Mouse (Mus musculus): ENCODE results near the gene Timm22.

Timm22 gene

GRCm38 (mm10) chr11:76388711-76389110, 18.0 kb upstream of the Timm22 start:
- DNase-seq (ENCODE audit: low read depth, low spot score): no peak

DNA sequence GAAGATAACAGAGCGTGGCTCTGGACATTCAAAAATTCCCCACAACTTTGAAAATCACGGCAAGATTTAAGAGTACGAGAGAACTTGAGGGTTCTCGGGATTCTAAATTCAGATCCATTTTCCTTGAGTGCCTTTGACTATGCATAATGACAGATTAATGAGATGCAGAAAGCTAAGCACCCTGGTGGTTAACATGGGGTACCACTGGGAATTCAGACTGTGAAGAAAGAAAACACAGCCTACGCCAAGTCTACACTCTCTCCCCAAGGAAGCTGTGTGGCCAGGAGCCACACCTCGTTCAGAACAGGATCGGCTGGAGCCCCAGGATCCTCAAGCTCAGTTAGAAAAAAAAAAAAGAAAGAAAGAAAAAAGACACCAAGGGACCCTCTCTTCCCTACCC, 14.2 kb upstream of the Timm22 start:
- no peak for DNase-seq (ENCODE audit: low read depth, low spot score)

DNA sequence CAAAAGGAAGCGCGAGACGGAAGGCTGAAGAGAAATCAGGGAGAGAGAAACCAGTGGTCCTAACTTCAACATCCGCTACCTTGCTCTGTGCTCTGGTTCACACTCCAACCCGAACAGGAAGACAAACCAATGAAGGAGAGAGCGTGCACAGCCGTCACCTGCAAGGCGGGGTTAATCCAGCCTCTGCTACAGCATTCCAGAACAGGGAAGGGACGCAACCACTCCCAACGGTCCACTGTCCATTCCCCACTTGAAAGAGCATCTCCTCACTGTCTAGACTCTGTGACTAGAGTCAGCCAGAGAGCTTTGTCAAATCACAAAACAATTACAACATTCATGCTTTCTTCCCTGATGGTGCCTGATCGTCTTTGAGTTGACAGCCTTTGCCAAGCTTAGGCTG, 13.8 kb upstream of the Timm22 start:
- DNase-seq (ENCODE audit: low read depth, low spot score): no peak

DNA sequence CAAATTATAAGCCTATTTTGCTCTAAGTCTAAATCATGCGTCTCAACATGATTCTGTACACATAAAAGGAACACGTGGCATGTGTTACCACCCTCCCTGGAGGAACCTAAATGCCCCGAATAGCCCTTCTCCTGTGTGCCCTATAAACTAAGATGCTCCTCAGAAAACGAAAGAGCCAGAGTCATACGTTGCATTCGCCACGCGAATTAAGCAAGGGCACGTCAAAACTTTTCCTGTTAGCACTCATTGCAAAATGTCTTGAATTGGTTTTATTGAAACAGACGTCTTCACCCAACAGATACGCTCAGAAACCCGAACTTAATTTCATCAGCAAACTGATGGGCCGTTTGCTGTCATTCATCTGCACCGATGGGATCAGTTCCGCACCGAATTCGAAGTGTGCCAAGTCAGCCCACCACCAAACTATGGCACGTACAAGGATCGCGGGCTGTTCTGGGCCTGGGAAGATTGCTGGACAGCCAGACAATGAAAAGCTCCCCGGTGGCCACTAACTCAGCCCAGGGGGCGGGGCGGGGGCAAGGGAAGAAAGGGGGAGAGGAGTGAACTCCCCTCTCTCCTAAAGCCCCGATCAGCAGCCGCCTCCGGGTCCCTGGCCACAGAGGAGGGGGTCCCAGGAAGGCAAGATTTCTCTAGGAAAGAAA, 9.0 kb upstream of the Timm22 start:
- DNase-seq (ENCODE audit: low read depth, low spot score): no peak

DNA sequence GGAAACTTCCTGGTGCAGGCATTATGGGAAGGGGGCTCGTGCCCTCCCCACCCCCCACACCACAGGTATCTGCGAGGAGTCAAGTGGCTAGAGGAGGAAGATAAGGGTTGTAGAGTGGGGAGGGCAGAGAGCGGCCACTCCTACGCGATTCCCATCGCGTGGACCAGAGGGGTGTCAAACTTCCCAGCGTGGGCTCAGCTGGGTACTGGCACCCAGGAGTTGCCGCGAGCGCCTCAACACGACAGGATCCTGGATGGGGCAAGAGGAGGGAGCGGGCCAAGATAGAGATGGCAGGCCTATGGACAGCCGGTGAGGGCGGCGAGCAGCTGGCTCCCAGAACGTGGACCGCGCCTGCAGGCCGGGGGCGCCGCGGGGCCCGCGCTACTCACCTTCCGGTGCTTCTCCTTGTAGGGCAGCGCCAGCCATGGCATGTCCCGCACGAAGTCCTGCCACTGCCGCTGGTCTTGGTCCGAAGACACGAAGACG, 8.4 kb upstream of the Timm22 start:
- no peak for DNase-seq (ENCODE audit: low read depth, low spot score)

DNA sequence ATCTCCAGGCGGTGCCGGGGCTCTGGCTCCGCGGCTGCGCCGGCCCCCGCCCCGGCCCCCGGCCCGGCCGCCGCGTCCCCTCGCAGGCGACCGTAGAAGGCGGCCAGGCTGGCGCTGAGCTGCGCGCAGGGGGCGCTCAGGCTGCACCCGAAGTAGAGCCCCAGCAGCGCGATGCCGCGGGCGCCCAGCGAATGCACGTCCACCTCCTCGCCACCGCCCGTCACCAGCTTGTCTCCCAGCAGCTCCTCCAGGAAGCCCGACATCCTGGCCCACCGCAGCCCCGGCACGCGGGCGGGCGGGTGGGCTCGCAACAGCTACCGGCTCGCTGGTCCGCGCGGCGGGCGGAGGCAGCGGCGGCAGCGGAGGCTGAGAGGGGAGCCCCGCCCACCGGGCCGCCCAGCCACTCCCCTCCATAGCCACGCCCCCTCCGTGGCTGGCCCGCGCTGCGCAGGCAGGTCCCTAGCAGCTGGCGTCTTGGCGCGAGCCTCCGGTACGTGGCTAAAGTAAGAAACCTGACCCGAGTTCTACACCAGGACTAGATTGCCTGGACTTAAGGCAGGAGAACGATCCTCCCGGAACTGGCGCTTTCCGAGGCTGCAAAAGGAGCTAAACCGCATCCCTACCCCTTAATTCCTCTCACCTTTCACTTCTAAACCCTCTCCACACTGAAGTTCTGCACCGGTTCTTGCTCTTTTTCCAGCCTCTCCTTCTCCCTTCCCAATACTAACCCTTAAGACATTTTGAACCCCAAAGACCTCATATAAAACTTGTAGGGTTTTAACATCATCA, 7.8 kb upstream of the Timm22 start, which contains the start of gene Nxn:
TSS of gene Nxn (minus strand) at position 343 of the 789 bp plus-strand sequence.
- DNase-seq (ENCODE audit: low read depth, low spot score): peak; percentile 66

GRCm38 (mm10) chr11:76399587-76400330, 7.0 kb upstream of the Timm22 start:
- DNase-seq (ENCODE audit: low read depth, low spot score): peak; percentile 33

- DNase-seq (ENCODE audit: low read depth, low spot score): no peak
Measured at GRCm38 (mm10) chr11:76401398-76401797, 5.4 kb upstream of the Timm22 start.

DNA sequence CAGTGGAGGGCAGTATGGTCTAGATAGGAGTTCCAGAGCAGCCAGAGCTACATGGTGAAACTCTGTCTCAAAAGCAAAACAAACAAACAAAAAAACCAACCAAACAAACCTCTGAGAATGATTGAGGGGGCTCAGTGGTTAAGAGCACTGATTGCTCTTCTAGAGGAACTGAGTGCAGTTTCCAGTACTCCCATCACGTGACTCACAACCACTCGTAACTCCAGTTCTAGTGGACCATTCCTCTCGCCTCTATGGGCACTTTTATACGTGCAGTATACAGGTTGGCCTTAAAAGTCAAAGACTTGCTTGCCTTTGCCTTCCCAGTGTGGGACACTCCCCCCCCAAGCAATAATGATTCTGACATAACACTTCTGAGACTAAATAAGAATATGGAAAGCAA, 1.6 kb upstream of the Timm22 start:
- DNase-seq (ENCODE audit: low read depth, low spot score): no peak

GRCm38 (mm10) chr11:76405626-76406264, 1.0 kb upstream of the Timm22 start:
- DNase-seq (ENCODE audit: low read depth, low spot score): no peak

DNA sequence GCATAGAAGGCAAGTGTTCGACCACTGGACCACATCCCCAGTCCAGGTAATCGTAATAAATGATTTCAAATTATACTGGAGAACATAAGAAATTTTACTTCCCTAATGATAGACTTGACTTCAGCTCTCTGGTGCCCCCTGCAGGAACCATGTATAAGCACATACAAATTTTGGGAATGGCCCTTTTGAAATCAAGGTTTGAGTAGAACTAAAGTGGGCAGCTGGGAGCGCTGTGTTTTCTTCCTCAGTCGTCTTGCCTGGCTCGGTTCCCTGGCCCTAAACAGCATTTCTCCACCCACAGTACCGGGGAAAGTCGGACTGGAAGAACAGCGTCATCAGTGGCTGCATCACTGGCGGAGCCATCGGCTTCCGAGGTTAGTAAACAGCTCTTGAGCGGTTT, 4.1 kb downstream of the Timm22 start:
- DNase-seq (ENCODE audit: low read depth, low spot score): peak; percentile 28

GRCm38 (mm10) chr11:76413202-76413601, 6.5 kb downstream of the Timm22 start:
- no peak for DNase-seq (ENCODE audit: low read depth, low spot score)

DNA sequence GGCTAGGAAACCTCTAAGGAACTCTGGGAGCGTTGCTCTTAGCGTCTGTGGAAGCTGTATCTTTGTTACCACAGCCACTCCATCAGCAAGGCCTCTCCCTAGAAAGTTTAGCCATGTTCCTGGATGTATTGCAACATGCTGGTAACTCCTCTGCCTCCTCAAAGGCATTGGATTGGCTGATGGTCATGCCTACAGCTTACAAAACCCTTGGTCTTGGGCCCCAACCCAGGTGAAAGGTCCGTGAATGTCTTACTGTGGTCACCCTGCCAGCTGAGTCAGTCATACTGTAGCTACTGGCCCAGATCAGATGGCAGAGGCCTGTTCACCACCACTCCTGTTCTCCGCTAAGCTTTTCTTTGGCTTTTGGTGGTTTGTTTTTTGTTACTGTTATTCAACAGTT, 8.2 kb downstream of the Timm22 start:
- DNase-seq (ENCODE audit: low read depth, low spot score): no peak

- no peak for DNase-seq (ENCODE audit: low read depth, low spot score)
Measured at GRCm38 (mm10) chr11:76415985-76416384, 9.2 kb downstream of the Timm22 start.

- DNase-seq (ENCODE audit: low read depth, low spot score): no peak
Measured at GRCm38 (mm10) chr11:76418423-76418822, 11.7 kb downstream of the Timm22 start.

GRCm38 (mm10) chr11:76419179-76419578, 12.4 kb downstream of the Timm22 start:
- no peak for DNase-seq (ENCODE audit: low read depth, low spot score)

GRCm38 (mm10) chr11:76420896-76421295, 14.1 kb downstream of the Timm22 start:
- no peak for DNase-seq (ENCODE audit: low read depth, low spot score)

DNA sequence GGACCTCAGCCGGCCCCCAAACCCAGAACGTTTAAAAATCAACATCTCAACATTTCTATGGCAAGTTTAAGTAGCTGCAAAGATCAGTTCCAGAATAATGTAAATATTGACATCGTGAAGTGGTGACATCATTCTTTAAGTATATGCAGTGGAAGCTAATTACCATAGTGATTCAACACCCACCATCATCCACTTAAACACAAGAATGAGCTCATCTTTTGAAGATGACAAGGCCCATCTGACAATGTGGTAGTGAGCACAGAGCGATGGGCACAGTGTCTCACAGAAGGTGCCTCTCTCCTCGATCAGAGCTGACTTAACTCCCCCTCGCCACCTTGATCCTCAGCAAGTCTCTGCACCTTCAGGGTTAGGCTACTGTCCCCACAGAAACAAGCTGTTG, 19.0 kb downstream of the Timm22 start:
- no peak for DNase-seq (ENCODE audit: low read depth, low spot score)

DNA sequence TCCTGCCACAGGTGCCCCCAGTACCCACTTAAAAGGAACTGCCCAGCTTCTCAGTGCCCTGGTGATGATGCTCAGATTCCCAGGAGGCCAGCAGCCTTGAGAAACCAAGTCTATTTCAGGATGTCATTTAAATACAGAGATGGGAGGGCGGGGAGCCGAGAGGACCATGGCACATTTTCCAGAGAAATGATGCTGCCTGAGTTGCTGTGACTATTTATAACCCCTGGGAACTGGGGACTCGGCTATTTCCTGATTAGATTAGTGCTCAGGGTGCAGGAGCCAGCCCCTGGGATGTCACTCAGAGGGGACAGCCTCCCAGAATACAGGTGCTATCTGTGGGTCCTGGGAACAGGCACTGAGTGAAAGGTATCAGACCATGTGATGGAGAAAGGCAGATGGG, 21.0 kb downstream of the Timm22 start:
- no peak for DNase-seq (ENCODE audit: low read depth, low spot score)

GRCm38 (mm10) chr11:76429046-76429445, 22.3 kb downstream of the Timm22 start:
- no peak for DNase-seq (ENCODE audit: low read depth, low spot score)

GRCm38 (mm10) chr11:76429556-76429955, 22.8 kb downstream of the Timm22 start:
- DNase-seq (ENCODE audit: low read depth, low spot score): no peak

Measured in retina, adult 2 months (tissue).